Mouse (Mus musculus): ENCODE measurements at regions not wholly inside any gene's neighbourhood (a gene's known extent, or its start where the extent isn't known, plus 50 kb on each side); places are given as distances from the start of the nearest gene placed in this dataset.

DNA sequence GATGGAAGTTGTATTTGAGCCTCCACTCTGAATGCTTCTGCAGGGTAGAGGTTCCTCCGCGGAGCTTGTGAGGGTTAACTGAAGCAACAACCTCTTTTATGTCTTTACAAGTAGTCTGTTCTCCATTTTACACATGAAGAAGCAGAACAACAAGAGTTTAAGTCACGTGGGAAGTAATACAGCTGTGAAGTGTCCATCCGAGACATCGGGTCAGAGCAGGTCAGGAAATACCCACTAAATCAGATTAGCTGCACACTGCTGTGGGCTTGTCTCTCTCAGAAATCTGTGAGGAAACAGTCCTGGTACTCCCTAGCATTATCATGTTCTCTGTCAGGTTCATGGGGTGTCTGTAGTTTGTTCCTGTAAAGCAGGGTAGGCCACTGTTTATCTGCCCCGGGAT lies 262.1 kb downstream of the Cog6 start:
- DNase-seq = no peak

DNA sequence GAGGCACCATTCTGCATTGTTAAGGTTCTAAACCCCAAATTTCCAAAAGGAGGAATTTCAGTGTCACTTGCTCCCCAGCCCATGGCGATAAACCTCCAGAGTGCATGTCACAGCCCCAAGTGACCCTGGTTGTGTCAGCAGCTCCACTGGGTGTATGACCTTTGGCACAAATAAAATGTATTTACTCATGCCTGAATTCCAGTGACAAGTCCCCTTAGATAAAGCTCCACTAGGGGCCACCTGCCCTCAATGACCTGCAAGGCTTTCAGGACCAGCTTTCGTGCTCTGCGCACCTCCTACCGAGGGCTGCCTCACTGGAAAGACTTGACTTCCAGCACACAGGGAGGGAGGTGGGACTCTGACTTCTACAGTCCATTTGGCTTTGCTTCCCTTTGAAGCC lies 262.6 kb downstream of the Cog6 start:
- DNase-seq = no peak

DNA sequence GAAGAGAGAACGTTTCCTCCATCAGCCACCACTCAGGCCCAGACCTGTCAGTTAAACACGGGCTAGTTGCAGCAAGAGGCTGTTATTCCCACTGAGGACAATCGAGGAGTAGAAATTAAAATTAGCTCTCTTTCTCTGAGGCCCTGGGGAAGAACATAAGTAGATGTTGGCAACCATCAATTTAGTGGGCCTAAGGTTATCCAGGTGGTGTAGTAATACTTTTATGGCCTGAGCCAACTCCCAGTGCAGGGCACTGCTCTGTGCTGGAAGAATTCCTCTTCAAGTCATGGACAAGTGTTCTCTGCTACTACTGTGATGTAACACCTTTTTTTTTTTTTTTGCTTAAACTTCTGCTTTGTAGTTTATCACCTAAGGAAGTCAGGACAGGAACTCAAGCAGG lies 270.1 kb downstream of the Cog6 start:
- DNase-seq = no peak

DNA sequence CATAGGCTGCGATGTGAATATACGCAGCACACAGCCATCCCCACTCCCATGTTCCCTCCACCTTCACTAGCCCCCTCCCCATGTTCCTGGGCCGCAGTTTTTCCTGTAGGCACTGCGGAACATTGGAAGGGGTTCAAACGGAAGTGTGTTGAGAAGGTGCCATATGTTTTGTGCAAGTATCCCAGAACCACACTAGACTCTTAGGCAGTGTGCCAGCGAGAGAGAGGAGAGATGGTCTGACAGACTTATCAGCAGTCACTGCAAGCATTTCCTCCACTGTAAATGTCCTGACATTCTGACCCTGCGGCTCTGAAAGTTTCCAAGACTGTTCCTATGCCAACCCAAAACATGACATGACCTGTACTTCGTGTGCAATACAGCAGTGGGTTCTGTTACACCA lies 272.7 kb downstream of the Cog6 start:
- DNase-seq = peak; percentile 77

DNA sequence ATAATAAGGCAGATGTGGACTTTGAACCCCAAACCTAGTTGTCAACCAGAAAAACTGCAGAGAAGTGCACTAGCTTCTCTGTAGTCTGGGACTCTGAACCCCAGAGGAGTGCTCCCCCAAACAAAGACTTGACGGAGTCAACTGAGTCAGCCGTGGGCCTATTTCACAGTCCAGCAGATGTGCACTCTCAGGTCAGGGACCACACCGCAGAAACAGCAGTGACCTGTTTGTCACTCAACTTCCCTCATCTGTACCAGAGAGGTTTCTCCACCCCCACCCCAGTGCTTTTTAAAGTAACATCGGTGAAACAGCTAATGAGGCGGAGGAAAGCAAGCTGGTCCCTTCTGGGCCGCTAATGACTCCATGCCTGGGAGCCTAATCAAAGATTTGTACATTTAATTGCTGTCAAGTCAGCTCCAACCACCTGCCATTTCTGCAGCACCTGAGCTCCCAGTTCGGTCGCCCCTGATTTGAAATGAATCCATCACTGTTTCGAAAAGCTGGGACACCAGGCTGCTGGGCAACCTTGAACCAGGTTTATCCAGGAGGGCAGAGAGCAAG lies 276.5 kb downstream of the Cog6 start:
- DNase-seq = no peak

DNA sequence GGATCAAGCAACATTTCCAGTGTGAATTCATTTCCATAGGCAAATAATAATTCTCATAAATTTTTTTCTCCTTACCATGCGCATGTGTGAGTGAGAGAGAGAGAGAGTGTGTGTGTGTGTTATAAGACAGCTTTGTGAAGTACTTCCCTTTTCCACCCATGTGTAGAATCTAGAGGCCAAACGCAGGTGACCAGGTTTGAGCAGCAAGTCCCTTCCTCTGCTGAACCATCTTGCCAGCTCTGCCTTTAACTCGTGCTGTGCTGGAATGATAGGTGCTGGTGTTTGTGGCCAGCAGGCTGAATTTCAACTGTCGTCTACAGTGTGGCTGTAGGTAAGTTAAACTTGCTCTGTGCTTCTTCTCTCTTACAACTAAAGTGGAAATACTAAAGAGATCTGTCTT lies 277.5 kb downstream of the Cog6 start:
- no peak for DNase-seq

DNA sequence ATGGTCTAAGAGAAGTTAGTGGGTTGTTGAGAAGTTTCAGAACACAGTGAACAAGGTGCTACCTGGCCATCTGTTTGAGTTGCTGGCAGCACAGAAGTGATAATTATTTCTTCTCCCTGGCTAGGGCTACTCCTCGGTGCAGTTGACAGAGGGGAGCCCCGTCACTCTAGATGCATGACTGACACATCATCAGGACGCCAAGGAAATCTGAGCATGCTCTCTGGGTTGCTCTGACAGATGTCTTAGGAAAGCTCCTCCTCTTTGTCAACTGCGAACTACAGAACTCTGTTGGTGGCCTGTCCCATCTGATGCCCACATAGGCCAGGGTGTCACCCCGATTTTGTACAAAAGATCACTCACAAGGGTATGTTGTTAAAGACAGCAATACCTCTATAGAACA lies 278.7 kb downstream of the Cog6 start:
- no peak for DNase-seq

DNA sequence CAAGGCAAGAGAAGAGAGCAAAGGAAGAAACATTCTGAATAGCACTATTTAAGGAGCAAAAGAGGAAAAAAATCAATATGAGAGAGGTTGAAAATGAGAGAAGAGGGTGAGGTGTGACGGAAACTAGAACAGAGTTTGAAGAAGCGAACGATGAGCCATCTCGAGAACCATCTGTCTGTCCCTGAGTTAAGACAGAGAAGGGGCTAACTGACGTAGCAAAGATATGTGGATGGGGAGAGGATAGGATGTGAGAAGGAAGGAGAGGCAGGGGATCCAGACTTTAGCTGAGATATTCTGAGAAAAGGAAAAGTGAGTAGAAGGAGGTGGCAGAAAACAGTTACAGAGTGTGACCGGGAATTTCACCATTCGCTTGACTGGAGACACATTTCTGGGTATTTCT lies 281.1 kb downstream of the Cog6 start:
- DNase-seq = no peak

DNA sequence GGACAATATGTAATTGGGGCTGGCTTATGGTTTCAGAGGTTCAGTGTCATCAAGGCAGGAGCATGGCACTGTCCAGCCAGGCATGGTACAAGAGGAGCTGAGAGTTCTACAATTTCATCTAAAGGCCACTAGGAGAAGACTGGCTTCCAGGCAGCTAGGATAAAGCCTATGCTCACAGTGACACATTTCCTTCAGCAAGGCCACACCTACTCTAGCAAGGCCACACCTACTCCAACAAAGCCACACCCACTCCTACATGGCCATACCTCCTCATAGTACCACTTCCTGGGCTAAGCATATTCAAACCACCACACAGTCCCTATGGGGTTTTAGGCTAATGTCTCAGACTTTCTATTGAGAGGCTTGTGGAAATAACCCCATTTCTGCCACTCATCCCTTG lies 285.1 kb downstream of the Cog6 start:
- peak; percentile 24 for DNase-seq

DNA sequence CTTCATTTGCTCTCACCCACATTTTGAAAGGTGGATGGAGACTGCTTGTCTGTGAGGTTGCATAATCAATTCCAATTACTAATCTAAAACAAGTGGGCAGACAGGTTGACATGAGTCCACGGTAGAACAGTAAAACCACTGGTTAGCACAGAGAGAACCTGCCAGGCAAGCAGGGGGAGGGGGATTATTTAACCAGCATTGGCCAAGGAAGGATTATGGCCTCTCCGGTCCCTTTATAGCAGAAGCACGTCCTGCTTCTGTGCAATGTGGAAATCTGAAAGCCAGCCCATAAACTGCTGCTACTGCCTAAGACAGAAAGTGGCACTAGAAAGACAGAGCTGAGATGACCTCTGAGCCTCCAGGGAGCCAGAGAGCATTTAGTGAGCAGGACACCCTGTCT lies 285.5 kb downstream of the Cog6 start:
- no peak for DNase-seq

DNA sequence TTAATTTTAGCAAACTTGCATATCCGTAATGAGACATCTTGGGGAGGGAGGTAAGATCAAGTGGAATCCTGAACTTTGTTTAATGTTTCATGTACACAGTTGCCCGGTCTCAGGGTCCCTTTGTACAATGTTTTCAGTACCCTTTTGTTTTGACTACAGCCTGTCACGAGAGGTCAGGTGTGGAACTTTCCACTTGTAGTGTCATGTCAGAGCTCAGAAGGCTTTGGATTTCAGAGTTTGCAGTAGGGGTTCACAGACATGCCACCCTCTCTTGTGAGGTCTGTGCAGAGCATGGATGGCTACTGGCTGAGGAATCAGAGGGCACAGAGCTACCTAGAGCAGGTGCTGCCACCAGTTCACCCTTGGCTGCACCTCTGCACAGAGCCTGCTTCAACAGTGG lies 287.3 kb downstream of the Cog6 start:
- DNase-seq = no peak

DNA sequence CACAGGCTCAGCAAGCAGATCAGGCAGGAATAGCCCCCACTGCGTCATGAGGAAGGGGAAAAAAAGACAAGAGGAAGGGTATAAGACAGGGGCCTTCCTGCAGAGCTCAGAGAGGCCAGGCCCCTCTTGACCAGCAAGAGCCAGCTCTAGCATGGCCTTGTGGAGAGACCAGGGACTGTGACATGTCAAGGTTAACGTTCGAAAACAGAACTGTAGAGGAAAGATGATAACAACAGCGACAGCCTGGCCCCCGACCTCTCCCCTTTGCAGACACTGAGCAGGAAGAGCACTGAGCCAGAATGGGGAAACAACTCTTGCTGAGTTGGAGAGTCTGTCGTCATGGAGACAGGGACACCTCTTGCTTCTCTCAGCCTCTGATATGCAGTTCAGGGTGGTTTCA lies 288.2 kb downstream of the Cog6 start:
- no peak for DNase-seq

DNA sequence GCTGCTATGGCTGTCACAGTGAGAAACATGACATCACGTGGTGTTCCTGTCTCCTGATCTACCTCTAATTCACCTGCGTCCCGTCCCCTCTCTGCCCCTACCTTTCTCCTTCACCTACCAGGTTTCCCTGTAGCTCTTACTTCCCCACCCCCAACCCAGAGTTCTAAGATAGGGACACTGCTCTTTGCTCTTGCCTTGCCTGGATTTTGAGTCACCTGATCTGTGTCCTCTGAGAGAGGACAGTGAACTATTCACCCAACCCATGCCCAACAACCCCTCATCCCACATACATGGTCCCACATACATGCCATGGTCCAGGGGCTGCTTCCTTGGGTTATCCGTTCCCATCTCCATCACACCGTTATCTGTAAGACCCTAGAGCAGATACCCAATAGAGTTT lies 288.6 kb downstream of the Cog6 start:
- DNase-seq = no peak

DNA sequence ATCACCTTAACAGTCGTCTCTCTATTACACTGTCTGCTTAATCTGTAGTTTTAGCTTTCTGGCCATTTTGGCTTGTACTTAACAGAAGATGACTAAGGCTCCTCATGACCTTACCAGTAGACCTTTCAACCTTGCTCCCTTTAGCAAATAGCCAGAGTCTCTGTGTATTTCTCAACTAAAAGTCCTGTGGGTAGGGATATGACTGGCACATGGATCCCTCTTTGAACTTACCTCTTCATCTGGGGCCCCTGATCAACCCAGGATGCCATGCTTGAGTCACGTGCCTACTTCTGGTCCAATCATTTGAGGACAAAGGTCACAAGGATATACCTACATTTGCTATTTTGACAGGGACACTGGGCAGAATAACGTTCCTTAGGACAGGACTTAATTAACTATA lies 292.7 kb downstream of the Cog6 start:
- no peak for DNase-seq

DNA sequence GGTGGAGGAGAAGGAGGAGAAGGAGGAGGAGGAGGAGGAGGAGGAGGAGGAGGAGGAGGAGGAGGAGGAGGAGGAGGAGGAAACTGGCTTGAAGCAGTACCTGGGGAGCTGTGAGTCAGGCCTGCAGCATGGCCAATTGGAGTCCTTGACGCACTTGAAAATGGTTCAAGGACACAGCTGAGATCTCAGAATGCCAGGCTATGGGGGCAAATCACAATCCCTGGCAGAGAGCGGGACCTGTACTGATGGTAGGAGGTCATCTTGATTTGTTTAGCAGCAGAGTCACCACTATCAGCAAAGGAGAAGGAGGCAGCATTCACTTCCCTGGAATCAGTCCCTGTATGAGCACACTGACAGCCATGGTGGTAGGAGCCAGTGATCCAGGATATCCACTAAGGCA lies 294.1 kb downstream of the Cog6 start:
- no peak for DNase-seq

DNA sequence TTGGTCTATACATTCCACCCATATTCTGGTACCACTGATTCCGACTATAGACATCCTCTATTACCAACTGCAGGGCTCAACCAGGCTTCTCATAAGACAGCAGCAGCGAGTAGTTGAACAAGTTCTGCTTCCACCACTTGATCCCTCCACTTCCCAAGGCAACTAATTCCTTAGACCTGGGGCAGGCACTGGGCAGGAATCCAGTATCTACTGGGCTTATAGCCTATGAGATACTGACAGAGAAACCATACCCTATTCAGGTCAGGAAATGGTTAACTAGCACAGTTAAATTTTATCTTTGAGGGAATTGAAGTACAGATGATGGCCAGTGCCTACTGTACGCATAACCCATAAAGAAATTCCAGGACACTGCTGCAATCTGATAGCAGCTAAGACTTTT lies 297.9 kb downstream of the Cog6 start:
- DNase-seq = no peak

DNA sequence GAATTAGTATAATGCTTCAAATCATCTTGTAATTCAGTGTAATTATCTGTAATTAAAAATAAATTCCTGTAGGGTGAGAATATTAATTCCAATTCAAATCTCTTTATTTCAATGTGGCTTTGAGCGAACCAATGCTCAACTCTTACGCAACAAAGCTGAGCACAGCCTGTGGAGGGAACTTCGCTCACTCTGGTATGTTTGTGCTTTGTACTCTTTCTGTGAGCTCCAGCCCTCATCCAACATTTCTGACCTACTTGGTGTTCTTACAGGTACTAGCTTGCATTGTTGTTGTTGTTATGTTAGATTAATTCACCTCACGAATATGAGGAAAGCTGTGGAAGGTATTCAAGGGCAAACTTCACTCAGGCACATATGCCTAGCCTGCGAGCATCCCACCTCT lies 299.7 kb downstream of the Cog6 start:
- DNase-seq = no peak

DNA sequence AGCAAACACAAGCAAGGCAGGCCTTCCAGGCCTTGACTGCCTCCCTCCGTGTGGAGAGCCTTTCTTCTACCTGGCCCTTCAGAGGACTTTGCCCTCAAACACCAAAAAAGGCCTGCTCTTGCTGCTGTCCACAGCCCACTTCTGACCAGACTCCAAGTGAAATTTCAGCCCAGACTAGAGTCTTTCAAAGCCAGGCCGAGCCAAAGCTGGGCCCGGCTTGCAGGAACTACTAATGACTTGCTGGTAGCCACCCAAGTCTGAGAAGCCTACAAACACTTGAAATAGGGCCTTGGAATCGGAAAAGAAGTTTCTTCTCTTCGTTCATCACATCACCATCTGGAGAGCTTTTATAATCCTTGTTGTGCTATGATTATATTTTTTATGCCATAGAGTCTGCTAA lies 304.9 kb downstream of the Cog6 start:
- peak; percentile 32 for DNase-seq

DNA sequence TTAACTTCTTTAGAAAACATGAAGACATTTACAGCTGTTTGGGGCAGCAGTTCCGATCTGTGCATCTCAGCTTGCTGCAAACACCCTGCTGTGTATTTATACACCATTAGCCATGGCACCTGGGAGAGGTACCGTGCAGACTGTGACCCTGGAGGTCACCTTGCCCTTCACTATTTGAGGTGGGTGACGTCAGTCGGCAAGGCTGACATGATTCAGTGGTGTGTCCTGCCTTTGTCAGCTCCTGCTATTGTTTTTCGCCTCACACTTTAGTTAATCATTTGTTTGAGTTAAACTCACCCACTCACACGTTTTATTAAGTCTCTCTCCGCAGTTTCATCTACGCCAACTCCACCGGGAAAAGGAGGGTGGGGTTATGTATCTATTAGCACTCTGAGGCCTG lies 305.9 kb downstream of the Cog6 start:
- no peak for DNase-seq

DNA sequence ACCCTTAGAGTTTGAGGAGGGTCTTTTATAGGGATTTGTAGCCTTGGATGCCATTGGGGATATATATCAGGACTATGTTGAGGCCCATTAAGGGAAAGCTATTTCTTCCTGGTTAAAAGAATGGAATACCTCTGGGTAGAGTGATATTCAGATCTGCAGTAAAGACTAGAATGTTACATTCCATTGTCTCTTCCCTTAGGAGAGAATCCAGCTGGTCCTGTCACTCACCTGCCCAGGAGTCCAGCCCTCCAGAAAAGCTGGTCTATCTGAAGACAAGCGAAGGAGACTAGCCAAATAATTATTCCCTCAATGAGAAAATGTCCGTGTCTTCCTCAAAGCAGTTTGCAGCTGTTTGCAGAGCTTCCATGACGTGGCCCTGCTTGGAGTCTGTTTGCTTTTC lies 308.3 kb downstream of the Cog6 start:
- no peak for DNase-seq

DNA sequence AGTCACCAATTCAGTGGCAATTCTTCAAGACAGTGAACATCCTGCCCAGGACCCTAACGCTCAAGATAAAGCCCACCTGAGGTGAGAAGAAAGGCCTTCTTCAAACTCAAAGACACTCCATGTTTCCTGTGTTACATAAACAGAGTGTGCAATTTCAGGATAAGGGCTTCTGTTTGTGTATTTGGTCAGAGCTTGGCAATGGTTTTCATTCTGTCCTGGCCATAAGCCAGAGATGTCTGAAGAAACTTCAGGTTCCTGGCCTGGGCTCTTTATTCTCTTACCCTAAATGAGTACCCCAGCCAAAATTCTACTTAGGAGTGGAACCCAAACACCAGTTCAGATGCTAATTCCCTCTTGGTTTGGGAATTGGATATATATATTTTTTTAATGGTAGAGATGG lies 308.7 kb downstream of the Cog6 start:
- DNase-seq = peak; percentile 61

DNA sequence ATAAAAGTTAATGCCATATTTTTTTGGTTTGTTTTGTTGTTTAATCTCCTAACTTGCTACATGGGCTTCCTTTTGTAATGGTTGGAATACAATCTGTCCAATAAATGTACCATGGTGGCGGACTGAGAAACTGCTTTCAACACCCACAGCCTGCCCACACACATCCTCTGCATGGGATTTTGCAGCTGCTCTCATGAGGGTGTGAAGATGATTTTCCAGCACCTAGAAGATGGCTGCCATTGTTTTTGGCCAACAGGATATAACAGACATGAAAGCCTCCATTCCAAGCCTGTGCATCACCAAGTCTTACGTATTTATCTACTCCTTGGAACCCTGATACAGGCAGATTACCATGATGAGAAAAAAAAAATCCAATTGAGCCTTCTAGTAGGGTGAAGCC lies 310.4 kb downstream of the Cog6 start:
- DNase-seq = no peak

DNA sequence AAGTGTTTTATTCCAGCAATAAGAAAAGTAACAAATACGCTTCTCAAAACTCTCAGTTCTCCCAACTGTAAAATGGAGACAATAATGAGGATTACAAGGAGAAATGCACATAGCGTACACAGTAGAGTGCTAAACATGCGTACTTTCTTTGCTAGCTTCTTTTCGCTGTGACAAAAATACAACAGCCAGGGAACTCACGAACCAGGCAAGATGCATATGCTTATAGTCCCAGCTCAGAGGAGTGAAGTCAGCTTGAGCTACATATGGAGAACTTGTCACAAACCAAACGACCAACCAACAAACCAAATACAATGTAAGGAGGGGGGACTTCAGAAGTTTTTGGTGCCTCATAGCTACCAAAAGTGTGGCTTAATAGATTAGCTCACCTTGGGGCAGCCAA lies 313.3 kb downstream of the Cog6 start:
- no peak for DNase-seq

DNA sequence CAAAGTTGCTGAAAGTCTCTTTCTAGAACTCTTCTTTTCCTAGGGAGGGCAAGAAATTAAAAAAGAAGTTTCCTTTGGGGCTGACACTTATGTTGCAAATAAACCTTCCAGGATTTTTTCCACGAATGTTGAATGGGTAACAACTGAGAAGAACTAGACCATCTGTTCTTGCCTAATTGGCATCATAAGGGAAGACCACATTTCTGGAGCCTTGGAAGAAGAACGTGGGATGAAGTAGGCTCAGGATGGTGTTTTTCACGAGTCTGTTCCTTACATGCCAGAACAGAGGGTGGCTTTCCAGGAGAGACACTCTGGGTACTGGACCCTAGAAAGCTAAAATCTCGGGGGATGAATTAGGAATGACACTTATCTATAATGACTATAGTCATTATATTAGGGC lies 314.1 kb downstream of the Cog6 start:
- DNase-seq = no peak

DNA sequence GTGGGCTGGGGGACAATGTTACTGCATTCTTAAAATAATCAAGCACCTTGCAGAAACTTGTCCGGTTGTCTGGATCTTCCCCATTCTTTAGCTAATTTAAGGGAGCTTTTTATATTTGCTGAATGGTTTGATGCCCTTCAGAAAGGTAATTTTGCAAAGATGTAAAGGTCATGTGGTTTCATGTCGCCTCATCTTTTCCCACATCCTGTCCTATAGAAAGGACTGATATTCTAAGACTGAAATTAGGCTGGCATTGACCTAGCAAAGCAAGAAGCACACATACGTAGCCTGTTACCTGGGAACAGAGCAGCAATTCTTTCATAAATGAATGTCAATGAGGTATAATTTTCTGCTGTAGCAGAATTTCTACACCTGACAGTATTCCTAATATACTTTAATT lies 315.4 kb downstream of the Cog6 start:
- DNase-seq = no peak

DNA sequence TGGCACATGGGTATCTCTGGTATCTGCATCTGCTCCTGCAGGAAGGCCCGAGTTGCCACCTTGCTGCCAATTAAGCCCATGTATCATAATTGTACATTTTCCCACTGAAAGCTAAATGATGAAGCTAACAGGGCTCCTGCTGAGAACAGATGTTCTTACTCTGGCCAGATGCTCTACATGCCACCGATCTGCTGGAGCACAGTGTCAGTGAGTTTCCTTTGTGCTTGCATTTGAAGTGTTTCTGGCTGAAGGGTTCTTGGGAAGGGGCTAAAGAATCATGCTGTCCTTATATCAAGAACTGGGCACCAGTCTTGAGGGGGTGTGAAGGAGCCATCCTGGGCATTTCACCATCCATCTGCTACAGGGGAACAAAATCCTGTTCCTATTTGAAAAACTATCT lies 323.2 kb downstream of the Cog6 start:
- DNase-seq = no peak
